Mouse (Mus musculus): ENCODE measurements around the gene Csnk1e. TPM values are rescaled to one million over a fixed set of nuclear protein-coding genes. Genes with fewer than 3 reads are reported as not detected.

Csnk1e gene
- polyA plus RNA-seq, 1 experiment, result 122 TPM

- Histone ChIP-seq H3K4me3 (replicated peaks; ENCODE audit: insufficient read depth, low read depth, low read length) (no peak overlapping the region), H3K27ac (ENCODE audit: insufficient read depth, low read length) (no peak overlapping the region), H3K27me3 (ENCODE audit: control insufficient read depth, insufficient read depth, low read length) (no peaks in the 10 kb centered on the region), H3K4me1 (ENCODE audit: control insufficient read depth, insufficient read depth, low read length) (no peaks in the 10 kb centered on the region)
- TF ChIP-seq POLR2A (IDR thresholded peaks at IDR 0.05; ENCODE audit: borderline replicate concordance, insufficient read depth, low read length), result no peak
- TF ChIP-seq CTCF (IDR thresholded peaks at IDR 0.05; ENCODE audit: borderline replicate concordance, insufficient read depth, low read depth, low read length), result no peak
- 17% methylated on average over 15 of the region's 15 CpGs for WGBS
- DNase-seq, result no peak
Observed at GRCm38 (mm10) chr15:79481181-79481688, 25.9 kb upstream of the Csnk1e start.

GRCm38 (mm10) chr15:79477227-79477626 is 21.9 kb upstream of the Csnk1e start:
- H3K27ac ChIP-seq (ENCODE audit: insufficient read depth, low read length), result no peak overlapping the region
- TF ChIP-seq POLR2A (IDR thresholded peaks at IDR 0.05; ENCODE audit: borderline replicate concordance, insufficient read depth, low read length) (no peak), CTCF (IDR thresholded peaks at IDR 0.05; ENCODE audit: borderline replicate concordance, insufficient read depth, low read depth, low read length) (no peak)
- DNase-seq, result no peak
- no peaks in the 10 kb centered on the region for H3K27me3 ChIP-seq (ENCODE audit: control insufficient read depth, insufficient read depth, low read length)
- no peak overlapping the region for H3K4me3 ChIP-seq (replicated peaks; ENCODE audit: insufficient read depth, low read depth, low read length)
- H3K4me1 ChIP-seq (ENCODE audit: control insufficient read depth, insufficient read depth, low read length), result no peaks in the 10 kb centered on the region
- 40% methylated on average over 6 of the region's 6 CpGs for WGBS

GRCm38 (mm10) chr15:79473638-79474355 is 18.4 kb upstream of the Csnk1e start:
- no peak overlapping the region for H3K4me3 ChIP-seq (replicated peaks; ENCODE audit: insufficient read depth, low read depth, low read length)
- WGBS, result 54% methylated on average over 12 of the region's 12 CpGs
- TF ChIP-seq POLR2A (IDR thresholded peaks at IDR 0.05; ENCODE audit: borderline replicate concordance, insufficient read depth, low read length), result no peak
- TF ChIP-seq CTCF (IDR thresholded peaks at IDR 0.05; ENCODE audit: borderline replicate concordance, insufficient read depth, low read depth, low read length), result no peak
- H3K27me3 ChIP-seq (ENCODE audit: control insufficient read depth, insufficient read depth, low read length), result no peaks in the 10 kb centered on the region
- no peak overlapping the region for H3K27ac ChIP-seq (ENCODE audit: insufficient read depth, low read length)
- no peak for DNase-seq
- no peaks in the 10 kb centered on the region for H3K4me1 ChIP-seq (ENCODE audit: control insufficient read depth, insufficient read depth, low read length)

GRCm38 (mm10) chr15:79473042-79473441 is 17.7 kb upstream of the Csnk1e start:
- H3K27ac ChIP-seq (ENCODE audit: insufficient read depth, low read length), result no peak overlapping the region
- TF ChIP-seq CTCF (IDR thresholded peaks at IDR 0.05; ENCODE audit: borderline replicate concordance, insufficient read depth, low read depth, low read length), result no peak
- TF ChIP-seq POLR2A (IDR thresholded peaks at IDR 0.05; ENCODE audit: borderline replicate concordance, insufficient read depth, low read length), result no peak
- H3K27me3 ChIP-seq (ENCODE audit: control insufficient read depth, insufficient read depth, low read length), result no peaks in the 10 kb centered on the region
- no peak for DNase-seq
- no peak overlapping the region for H3K4me3 ChIP-seq (replicated peaks; ENCODE audit: insufficient read depth, low read depth, low read length)
- WGBS, result 89% methylated on average over 5 of the region's 5 CpGs
- H3K4me1 ChIP-seq (ENCODE audit: control insufficient read depth, insufficient read depth, low read length), result no peaks in the 10 kb centered on the region

GRCm38 (mm10) chr15:79471095-79471494 is 15.7 kb upstream of the Csnk1e start:
- no peak for DNase-seq
- 48% methylated on average over 10 of the region's 10 CpGs for WGBS
- H3K27me3 ChIP-seq (ENCODE audit: control insufficient read depth, insufficient read depth, low read length), result no peaks in the 10 kb centered on the region
- no peak overlapping the region for H3K4me3 ChIP-seq (replicated peaks; ENCODE audit: insufficient read depth, low read depth, low read length)
- no peak overlapping the region for H3K27ac ChIP-seq (ENCODE audit: insufficient read depth, low read length)
- H3K4me1 ChIP-seq (ENCODE audit: control insufficient read depth, insufficient read depth, low read length), result no peaks in the 10 kb centered on the region
- no peak for TF ChIP-seq CTCF (IDR thresholded peaks at IDR 0.05; ENCODE audit: borderline replicate concordance, insufficient read depth, low read depth, low read length)
- no peak for TF ChIP-seq POLR2A (IDR thresholded peaks at IDR 0.05; ENCODE audit: borderline replicate concordance, insufficient read depth, low read length)

- DNase-seq, result no peak
- TF ChIP-seq POLR2A (IDR thresholded peaks at IDR 0.05; ENCODE audit: borderline replicate concordance, insufficient read depth, low read length) (no peak), CTCF (IDR thresholded peaks at IDR 0.05; ENCODE audit: borderline replicate concordance, insufficient read depth, low read depth, low read length) (no peak)
- 21% methylated on average over 17 of the region's 17 CpGs for WGBS
- Histone ChIP-seq H3K4me3 (replicated peaks; ENCODE audit: insufficient read depth, low read depth, low read length) (no peak overlapping the region), H3K27ac (ENCODE audit: insufficient read depth, low read length) (no peak overlapping the region), H3K4me1 (ENCODE audit: control insufficient read depth, insufficient read depth, low read length) (no peaks in the 10 kb centered on the region), H3K27me3 (ENCODE audit: control insufficient read depth, insufficient read depth, low read length) (no peaks in the 10 kb centered on the region)
Observed at GRCm38 (mm10) chr15:79470583-79470982, 15.2 kb upstream of the Csnk1e start.

GRCm38 (mm10) chr15:79469577-79469976 is 14.2 kb upstream of the Csnk1e start:
- H3K4me1 ChIP-seq (ENCODE audit: control insufficient read depth, insufficient read depth, low read length), result no peaks in the 10 kb centered on the region
- no peak overlapping the region for H3K4me3 ChIP-seq (replicated peaks; ENCODE audit: insufficient read depth, low read depth, low read length)
- WGBS, result 71% methylated on average over 5 of the region's 5 CpGs
- no peak overlapping the region for H3K27ac ChIP-seq (ENCODE audit: insufficient read depth, low read length)
- TF ChIP-seq CTCF (IDR thresholded peaks at IDR 0.05; ENCODE audit: borderline replicate concordance, insufficient read depth, low read depth, low read length) (no peak), POLR2A (IDR thresholded peaks at IDR 0.05; ENCODE audit: borderline replicate concordance, insufficient read depth, low read length) (no peak)
- no peak for DNase-seq
- no peaks in the 10 kb centered on the region for H3K27me3 ChIP-seq (ENCODE audit: control insufficient read depth, insufficient read depth, low read length)

- Histone ChIP-seq H3K4me3 (replicated peaks; ENCODE audit: insufficient read depth, low read depth, low read length) (no peak overlapping the region), H3K27ac (ENCODE audit: insufficient read depth, low read length) (no peak overlapping the region), H3K4me1 (ENCODE audit: control insufficient read depth, insufficient read depth, low read length) (no peaks in the 10 kb centered on the region), H3K27me3 (ENCODE audit: control insufficient read depth, insufficient read depth, low read length) (no peaks in the 10 kb centered on the region)
- peak; percentile 100 for TF ChIP-seq CTCF (IDR thresholded peaks at IDR 0.05; ENCODE audit: borderline replicate concordance, insufficient read depth, low read depth, low read length)
- no peak for TF ChIP-seq POLR2A (IDR thresholded peaks at IDR 0.05; ENCODE audit: borderline replicate concordance, insufficient read depth, low read length)
- peak; percentile 71 to 87 for DNase-seq
- 7% methylated on average over 18 of the region's 18 CpGs for WGBS
Observed at GRCm38 (mm10) chr15:79466601-79467286, 11.4 kb upstream of the Csnk1e start.

All from cerebellum, adult 2 months (tissue).